Mouse (Mus musculus): ENCODE data around the gene Fam126b. TPM values are rescaled to one million over a fixed set of nuclear protein-coding genes. Genes with fewer than 3 reads are reported as not detected.

Gene Fam126b
- 17.7 TPM for polyA plus RNA-seq (2017; shearing (Covaris generic))

GRCm38 (mm10) chr1:58586171-58586997, at the start of gene Fam126b, which contains the start of gene Ndufb3:
TSS of gene Fam126b (minus strand) at chr1:58586323.
TSS of gene Ndufb3 (plus strand) at chr1:58586384.

GRCm38 (mm10) chr1:58504577-58505254, 81.4 kb downstream of the Fam126b start, which contains the start of gene Orc2:
TSS of gene Orc2 (minus strand) at chr1:58505109.

Other genes with a start within 250 kb of the Fam126b start
- gene Bzw1, start 193.4 kb downstream of the Fam126b start, polyA plus RNA-seq (2017; shearing (Covaris generic)): 393 TPM
- 417 TPM for gene Clk1, start 162.3 kb downstream of the Fam126b start, polyA plus RNA-seq (2017; shearing (Covaris generic))
- 39.8 TPM for gene Nif3l1, start 141.2 kb downstream of the Fam126b start, polyA plus RNA-seq (2017; shearing (Covaris generic))
- gene Ppil3, start 140.8 kb downstream of the Fam126b start, polyA plus RNA-seq (2017; shearing (Covaris generic)): 81.9 TPM
- gene Orc2, start 81.2 kb downstream of the Fam126b start, polyA plus RNA-seq (2017; shearing (Covaris generic)): 32.0 TPM
- gene Ndufb3, start 61 bp upstream of the Fam126b start, polyA plus RNA-seq (2017; shearing (Covaris generic)): 146 TPM
- not detected for gene Als2cr12, start 109.7 kb upstream of the Fam126b start, polyA plus RNA-seq (2017; shearing (Covaris generic))
- 148 TPM for gene Cflar, start 125.2 kb upstream of the Fam126b start, polyA plus RNA-seq (2017; shearing (Covaris generic))
- 278 TPM for gene Casp8, start 209.1 kb upstream of the Fam126b start, polyA plus RNA-seq (2017; shearing (Covaris generic))